Mouse (Mus musculus): Measurements from ENCODE around the gene Gmeb1.
"Not testable (repeated sequence)": the region's sequence is repeated elsewhere in the genome, so short reads cannot be mapped to it uniquely, and the experiment has no call there.

Gene Gmeb1

DNA sequence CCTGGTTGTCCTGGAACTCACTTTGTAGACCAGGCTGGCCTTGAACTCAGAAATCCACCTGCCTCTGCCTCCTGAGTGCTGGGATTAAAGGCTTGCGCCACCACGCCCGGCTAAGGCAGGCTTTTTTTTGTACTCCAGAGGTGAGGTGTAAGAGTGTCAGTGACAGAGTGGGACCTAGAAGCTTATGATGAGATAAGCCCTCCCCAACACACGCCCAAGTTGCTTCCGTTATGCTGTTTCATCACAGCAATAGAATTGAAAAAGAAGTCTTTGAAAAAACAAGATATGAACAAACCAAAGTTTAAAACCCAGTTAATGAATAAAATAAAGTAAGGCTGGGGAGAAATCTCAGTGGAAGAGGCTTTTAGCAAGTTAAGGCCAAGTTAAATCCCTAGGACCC is 31.0 kb downstream of the Gmeb1 start:
- no peak for DNase-seq (ENCODE audit: low read depth, low spot score)

DNA sequence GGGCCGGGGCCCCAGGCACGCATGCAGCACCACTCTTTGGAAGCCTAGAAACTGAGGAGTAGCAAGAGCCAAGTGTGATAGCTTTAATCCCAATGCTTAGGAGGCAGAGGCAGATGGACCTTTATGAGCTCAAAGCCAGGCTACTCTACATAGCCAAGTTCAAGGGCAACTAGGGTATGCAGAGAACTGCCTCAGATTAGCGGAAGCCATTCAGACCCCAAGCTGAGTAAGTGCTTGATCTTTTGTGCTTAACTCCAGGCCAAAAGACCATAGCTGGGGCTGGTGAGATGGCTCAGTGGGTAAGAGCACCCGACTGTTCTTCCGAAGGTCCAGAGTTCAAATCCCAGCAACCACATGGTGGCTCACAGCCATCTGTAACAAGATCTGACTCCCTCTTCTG is 39.4 kb downstream of the Gmeb1 start:
- DNase-seq (ENCODE audit: low read depth, low spot score), result not testable (repeated sequence)

DNA sequence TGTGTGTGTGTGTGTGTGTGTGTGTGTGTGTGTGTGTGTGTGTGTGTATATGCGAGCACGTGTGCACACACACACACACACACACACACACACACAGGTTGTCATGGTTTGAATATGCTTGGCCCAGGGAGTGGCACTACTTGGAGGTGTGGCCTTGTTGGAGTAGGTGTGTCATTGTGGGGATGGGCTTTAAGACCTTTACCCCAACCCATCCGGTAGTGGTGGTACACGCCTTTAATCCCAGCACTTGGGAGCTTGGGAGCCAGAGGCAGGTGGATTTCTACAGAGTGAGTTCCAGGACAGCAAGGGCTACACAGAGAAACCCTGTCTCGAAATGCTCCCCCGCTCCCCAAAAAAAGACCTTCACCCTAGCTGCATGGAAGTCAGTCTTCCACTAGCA is 43.0 kb downstream of the Gmeb1 start:
- DNase-seq (ENCODE audit: low read depth, low spot score), result not testable (repeated sequence)

DNA sequence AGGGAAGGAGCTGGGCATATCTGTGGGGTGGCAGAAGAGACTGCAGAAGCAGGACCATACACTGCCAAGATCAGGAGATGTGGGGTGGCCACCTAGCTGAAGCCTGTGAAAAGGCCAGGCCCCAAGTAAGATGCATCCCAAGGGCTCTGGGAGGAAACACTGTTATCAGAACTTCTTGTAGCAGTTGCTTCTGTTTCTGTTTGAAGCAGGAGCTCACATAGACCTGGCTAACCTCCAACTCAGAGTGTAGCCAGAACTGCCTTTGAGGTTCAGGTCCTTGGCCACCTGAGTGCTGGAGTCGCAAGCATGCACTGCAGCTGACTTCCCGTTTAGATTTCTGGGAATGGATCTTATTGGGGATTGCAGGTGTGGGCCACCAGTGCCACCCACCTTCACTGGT is 43.6 kb downstream of the Gmeb1 start:
- no peak for DNase-seq (ENCODE audit: low read depth, low spot score)

DNA sequence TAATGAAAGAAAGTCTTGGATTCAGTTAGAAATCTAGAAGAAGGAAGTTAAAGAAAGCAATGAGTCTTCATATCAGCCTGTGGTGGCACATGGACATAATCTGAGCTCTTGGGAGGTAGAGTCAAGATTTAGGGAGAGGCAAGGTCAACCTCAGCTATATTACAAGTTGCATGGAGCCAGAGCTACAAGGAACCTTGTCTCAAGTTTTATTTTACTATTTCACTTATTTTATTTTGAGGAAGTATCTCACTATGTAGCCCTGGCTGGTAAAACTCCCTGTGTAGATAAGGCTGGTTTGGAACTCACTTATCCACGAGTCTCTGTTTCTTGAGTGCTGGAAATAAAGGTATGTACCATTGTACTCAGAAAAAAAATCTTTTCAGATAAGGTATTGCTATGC is 44.8 kb downstream of the Gmeb1 start:
- DNase-seq (ENCODE audit: low read depth, low spot score), result no peak

DNA sequence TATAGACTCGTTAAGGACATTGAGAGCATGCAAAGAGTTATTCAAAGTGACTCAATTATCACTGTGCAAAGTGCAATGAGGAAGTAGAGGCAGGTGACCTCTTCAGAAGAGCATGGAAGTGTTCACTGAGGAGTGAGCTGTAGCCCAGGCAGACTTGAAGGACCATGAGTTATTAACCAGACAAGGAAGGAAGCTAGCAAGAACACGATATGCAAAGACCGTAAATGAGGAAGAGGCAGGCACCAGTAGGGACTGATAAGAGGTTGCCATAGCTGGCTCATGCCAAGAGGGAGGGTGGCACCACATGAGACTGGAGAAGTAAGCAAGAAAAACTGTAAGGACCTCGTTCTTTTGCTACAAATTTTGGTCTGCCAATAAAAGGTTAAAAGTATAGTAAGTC is 46.6 kb downstream of the Gmeb1 start:
- no peak for DNase-seq (ENCODE audit: low read depth, low spot score)

DNA sequence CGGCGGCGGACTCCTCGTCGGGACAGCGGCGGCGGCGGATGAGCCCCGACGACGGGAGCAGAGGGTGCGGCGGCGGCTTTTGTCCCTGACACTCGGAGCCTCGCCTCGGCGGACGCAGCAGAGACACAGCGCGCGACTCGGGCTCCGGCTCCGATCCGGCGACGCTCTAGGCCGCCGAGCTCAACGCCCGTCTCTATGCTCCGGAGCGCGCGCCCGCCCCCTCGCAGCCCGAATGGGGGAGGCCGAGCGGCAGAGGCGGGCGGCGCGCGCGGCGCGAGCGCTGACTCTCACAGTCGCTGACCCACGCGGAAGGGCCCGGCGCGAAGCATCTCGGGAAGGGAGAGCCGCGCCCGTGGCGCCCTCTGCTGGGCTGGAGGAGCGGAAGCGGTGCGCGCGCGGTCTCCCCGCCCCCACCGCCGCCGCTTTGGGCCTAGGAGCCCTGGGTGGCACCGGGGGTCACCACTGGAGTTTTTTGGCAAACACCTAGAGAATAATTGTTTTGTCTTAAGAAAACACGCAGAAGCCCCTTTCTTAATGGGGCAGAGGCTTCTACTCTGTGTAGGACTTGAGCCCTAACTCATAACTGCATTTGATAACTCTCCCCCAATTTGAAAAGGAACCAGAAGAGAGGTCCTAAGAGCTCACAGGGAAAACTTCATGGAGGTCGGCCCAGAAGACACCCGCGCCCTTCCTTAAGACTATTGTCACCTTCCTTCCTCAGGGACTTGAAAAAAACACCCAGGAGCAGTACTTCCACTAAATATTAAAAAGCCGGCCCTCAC is 49.3 kb downstream of the Gmeb1 start, which contains the start of gene Ythdf2:
TSS of gene Ythdf2 (minus strand) at position 351 of the 782 bp plus-strand sequence.
- DNase-seq (ENCODE audit: low read depth, low spot score), result peak; percentile 94

DNA sequence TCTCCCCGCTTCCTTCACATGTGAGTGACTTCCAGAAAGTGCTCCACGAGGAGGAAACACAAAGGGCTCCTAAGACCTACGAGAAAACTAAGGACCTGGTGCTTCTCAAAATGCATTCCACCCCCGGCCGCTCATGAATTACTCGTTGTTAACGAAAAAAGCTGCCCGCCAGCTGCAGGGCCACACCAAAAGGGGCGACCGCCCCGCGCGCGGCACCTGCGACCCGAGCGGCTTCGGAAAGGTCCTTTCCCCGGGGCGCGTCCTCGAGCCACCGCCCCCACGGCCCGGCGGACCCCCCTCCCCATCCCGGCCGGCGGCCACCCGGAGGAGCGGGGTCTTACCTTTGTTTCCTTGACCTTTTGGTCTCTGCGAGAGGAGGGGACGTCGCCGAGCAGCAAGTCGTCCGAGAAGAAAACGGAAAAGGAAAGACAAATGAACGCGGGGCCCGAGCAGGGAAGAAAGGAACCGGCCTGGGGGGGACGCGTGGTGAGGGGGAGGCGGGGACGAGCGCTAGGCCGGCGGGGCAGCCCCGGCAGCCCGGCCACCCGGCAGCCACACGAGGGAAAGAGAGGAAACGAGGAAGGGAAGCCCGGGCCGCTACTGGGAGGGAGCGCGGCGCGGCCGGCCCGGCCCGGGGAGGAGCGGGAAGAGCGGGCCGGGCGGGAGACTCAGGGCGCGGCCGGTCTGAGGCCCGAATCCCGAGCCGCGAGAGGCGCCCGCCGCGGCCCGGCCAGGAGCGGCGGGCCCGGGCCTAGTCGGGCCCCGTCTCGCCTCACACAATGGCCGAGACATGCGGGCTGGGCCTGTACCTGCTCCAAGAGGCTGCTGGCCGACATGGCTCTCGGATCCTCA is 50.1 kb downstream of the Gmeb1 start:
- DNase-seq (ENCODE audit: low read depth, low spot score), result peak; percentile 56

DNA sequence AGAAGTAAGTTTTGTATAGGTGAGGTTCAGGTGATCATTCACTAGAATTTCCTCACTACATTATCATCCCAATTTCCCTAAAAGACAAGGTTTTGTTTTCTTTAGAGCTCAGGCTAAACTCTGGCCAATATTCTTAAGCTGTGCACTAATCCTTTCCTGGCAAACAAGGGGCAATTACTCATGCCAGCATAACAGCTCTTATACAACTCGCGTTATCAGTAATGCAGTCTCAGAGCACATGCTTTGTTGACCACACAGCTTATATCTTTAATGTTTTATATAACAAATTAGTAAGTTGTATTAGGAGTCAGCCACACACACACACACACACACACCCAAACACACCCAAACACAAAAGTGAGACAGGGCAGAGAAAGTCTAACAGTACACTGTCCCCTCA is 51.1 kb downstream of the Gmeb1 start:
- no peak for DNase-seq (ENCODE audit: low read depth, low spot score)

DNA sequence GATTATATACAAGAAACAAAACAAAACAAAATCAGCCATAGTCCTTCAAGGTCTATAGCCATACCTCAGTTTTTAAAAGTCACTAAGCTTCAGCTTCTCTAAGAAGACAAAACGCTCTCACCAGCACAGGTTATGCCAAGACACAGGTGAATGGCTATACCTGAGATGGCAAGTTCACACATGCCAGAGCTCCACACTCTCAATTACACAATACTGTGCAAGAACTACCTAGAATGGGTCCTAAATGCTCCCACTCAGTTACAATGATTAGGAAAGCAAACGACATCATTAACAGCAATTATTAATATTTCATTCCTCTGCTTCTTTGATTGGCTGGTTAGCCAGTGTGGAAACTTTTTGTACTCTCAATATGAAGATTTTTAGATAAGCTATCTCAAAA is 52.1 kb downstream of the Gmeb1 start:
- DNase-seq (ENCODE audit: low read depth, low spot score), result no peak

DNA sequence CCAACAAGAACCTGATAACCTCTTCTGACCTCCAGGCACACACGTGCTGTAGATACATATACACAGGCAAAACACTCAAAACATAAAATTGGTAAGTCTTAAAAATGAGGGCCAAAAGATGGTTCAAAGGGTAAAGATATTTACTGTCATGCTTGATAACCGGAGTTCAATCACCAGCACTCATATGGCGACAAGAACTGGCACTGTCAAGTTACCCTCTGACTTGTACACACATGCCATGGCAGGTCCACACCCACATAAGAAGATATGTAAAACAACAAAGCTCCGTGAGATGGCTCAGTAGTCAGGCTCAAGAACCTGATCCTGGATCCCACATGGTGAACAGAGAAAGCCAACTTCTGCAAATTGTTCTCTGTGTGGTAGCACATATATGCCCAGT is 54.1 kb downstream of the Gmeb1 start:
- DNase-seq (ENCODE audit: low read depth, low spot score), result no peak

DNA sequence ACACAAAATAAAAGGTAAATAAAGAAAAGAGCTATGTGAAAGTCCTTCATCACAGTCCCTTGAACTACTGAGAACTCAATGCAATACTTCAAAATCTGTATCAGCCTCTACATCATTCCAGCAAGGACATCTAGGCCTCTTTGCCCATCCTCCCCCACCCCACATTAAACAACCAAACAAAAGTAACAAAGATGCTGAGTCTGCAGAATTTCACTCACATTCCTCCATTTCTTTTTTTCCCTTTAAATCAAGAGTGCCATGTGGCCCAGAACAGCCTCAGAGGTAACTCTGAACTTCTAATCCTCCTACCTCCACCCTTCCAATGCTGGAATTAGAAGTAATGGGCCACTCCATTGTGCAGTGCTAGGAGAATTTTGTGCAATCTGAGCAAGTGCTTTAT is 62.6 kb downstream of the Gmeb1 start:
- DNase-seq (ENCODE audit: low read depth, low spot score), result no peak

DNA sequence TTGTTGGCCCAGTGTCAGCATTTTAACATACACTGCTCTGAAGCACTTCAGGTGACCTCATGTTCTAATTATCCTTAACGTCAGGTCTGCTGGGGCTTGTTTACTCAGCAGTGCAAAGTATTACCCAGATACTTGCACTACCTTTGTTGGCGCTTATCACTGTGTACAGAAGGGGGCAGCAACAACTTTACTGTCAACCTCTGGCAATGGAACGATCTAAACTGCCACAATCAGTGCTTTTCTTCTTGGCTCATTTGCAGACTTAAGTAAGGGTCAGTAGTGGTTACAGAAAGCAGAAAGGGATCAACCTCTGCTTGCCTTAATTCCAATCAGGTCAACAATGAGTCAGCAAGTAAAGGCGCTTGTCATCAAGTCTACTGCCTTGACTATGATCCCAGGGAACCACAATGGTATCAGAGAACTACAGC is 63.1 kb downstream of the Gmeb1 start:
- DNase-seq (ENCODE audit: low read depth, low spot score), result no peak

DNA sequence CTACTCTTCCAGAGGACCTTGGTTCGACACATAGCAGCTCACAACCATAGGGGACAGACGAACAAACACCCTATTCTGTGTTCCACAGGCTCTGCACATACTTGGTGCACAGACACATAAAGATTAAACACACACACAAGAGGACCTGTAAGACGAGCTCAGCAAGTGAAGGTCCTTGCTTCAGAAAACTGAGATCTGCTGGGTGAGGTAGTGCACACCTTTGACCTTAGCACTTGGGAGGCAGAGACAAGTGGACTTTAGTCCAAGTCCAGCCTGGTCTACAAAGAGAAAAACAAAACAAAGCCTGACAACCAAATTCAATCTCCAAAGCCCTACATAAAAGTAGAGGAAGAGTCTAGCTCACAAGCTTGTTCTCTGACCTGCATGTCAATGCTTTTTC is 66.4 kb downstream of the Gmeb1 start:
- DNase-seq (ENCODE audit: low read depth, low spot score), result no peak

DNA sequence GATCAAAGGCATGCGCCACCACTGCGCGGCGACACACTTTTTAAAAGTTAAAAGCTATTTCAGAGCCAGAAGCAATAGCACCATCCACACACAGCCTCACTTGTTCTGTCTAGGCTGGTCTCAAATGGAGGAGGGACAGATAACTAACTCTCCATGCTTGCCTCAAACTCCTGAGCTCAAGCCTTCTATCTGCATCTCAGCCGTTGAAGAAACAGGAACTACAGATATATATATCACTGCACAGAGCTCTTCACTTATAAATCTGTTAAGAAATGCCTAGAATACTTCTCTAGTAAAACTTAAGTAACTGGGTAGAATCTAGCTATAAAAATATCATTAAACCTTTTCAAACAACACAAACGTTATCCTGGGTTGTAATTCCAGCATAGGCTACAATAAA is 67.0 kb downstream of the Gmeb1 start:
- no peak for DNase-seq (ENCODE audit: low read depth, low spot score)

DNA sequence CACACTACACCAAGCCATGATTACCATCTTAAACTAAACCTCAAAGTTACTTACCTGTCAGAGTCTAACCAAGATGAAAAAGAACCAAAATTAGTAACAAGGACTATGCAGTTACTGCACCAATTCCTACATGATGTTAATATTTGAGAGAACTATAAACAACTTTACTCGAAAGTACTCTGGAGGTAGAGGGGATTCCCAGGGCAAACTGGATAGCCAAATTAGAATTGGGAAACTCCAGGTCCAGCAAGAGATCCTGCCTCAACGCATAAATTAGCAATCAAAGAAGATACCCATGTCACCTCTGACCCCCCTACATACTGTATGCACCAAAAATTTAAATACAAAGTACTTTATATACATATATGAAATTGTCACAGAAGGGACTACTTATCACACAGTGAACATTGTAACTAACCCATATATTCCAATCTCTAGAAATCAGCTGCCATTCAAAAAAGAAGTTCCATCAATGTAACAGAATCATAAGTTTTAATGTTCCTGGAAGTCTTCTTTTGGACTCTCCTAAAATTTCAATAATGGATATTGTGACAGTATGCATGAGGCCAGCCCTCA is 73.5 kb downstream of the Gmeb1 start:
- no peak for DNase-seq (ENCODE audit: low read depth, low spot score)

DNA sequence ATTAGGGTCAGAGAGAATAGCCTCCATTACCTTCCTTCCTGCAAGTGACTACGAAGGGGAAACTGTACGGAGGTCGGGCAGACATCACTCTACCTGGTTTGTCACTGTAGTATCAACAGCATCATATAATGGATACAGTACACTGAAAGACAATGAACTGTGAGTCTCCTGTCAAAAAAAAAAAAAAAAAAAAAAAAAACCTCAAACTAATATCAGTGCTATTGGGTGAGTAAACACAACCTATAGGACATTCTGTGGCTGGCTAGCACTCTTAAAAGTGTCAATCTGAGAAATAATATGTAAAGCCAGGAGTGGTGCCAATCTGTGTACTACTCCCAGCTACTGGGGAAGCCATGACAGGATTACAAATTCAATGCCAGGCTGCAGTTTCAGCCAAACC is 78.2 kb downstream of the Gmeb1 start:
- DNase-seq (ENCODE audit: low read depth, low spot score), result no peak

DNA sequence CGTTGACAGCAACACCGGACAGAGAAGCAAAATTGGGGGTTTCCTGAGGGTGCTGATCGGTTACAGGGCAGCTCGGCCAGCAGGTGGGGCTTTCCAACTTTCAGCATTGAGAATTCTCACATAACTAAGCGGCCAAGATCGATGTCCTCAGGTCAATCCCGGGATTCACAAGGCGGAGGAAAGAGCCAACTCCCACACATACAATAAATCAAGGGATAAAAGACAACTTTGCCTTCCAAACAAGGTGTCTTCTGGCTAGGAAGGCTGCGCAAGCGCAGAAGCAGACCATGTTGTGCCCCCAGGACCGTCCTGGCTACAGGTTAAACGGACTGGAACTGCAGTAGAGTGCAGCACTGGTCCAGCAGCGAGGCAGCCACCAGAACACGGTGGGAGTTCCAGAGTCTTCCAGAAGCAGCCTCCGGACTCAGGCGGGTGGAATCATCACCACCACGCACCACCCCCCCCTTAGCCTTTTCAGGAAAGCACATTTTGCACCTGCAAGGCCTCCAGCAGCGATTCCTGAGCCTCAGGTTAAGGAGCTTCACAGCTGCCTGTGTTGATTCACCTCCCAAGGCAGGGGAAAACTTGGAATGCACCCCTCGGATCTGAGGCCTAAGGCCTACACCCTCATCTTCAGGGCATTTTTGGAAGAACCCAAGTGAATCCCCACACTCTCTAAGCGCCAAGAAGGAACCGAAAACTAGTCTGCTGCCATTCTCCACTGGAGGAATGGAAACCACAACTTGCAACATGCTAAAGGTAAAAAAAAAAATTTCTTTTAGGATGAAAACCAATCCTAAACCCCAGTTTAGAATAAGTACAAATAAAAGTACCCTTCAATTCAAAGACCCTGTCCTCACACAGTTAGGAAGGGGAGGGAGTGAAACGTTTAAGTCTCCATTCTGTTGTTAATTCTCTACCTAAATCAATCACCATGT is 79.4 kb downstream of the Gmeb1 start:
- DNase-seq (ENCODE audit: low read depth, low spot score), result no peak

DNA sequence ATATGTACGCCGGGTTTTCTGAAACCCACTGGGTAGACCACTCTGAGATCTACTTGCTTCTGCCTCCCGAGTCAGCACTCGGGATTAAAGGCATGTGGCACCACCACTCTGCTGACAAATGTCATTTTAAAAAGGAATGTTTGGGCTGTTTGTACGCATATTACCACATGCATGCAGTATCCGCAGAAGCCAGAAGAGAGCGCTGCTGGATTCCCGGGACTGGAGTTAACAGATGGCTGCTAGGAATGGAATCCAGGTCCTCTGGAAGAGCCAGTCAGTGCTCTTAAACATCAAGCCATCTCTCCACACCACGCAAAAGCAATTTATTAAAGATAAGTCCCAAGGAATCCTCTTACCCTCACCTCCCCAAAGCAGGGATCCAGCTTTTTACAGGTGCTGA is 80.7 kb downstream of the Gmeb1 start:
- no peak for DNase-seq (ENCODE audit: low read depth, low spot score)

DNA sequence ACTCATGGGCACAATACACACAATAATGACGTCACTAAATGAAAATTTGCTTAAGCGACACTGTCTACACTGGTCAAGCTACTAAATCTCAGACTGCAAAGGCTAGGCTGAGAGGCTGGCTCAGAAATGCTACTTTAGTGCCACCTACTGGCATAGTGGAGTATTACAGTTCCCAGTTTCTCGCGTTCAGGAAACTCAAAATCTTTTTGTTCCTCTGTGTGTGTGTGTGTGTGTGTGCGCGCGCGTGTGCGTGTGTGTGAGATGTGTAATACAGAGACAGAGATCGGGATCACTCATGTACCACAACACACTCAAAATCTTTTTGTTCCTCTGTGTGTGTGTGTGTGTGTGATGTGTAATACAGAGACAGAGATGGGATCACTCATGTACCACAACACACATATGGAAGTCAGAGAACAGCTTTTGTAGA is 82.8 kb downstream of the Gmeb1 start:
- peak; percentile 63 for DNase-seq (ENCODE audit: low read depth, low spot score)

DNA sequence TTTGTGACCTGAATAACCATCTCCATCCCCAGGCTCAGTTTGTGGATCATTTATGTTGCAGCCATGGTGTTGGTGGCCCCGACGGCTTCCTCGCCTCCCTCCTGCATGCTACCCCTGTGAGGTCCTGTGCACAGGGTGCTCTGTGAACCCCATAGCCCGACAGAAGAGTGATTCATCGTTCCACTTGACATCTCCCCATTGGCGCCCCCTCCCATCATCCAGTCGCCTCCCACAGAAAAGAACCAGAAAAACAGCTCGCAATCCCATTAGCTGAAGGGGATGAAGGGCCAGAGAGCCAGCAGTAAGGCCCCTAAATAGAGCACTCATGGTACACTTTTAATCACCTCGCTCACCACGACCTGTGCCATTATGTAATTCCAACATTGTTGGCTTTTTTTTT is 84.9 kb downstream of the Gmeb1 start:
- no peak for DNase-seq (ENCODE audit: low read depth, low spot score)
